Mouse (Mus musculus): Measurements from ENCODE around the gene Vezt. TPM values are rescaled to one million over a fixed set of nuclear protein-coding genes. Genes with fewer than 3 reads are reported as not detected.

Gene Vezt
- total RNA-seq, 1 experiment from 2014 or later = 20.1 TPM

DNA sequence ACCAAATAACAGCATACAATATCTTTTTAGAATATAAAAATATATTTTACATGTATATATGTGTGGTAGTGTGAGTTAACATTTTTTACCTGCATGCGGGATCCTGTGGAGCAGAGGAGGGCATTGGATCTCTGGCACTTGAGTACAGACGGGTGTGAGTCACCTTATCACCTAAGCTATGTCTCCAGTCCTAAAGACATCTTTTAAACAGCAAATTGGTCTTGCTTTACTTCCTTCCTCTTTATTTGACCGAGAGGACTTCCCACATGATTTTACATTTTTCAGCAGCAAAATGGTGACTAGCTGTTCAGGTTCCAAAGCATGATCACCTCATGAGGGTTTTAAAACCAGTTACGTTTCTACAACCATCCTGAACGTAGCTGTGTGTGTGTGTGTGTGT is 124.3 kb downstream of the Vezt start:
- DNase-seq = no peak

DNA sequence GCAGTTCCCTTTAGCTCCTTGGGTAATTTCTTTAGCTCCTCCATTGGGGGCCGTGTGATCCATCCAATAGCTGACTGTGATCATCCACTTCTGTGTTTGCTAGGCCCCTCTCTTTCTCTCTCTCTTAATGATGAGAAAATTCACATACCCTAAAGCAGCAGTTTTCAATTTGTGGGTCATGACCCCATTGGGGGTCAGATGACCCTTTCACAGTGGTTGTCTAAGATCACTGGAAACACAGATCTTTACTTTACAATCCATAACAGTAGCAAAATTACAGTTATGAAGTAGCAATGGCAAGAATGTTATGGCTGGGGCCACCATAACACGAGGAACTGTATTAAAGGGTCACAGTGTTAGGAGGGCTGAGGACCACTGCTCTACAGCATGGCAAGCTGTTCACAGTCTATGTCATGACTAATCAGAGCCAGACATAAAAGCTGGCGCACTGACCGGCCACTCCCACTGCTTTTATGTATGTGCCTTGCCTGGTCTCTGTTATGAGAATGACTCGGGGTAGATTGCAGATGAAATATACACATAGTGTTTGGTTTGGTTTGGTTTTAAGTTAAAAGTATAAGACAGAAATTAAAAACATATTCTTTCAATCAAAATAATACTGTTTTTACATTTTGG is 125.7 kb downstream of the Vezt start:
- no peak for DNase-seq

DNA sequence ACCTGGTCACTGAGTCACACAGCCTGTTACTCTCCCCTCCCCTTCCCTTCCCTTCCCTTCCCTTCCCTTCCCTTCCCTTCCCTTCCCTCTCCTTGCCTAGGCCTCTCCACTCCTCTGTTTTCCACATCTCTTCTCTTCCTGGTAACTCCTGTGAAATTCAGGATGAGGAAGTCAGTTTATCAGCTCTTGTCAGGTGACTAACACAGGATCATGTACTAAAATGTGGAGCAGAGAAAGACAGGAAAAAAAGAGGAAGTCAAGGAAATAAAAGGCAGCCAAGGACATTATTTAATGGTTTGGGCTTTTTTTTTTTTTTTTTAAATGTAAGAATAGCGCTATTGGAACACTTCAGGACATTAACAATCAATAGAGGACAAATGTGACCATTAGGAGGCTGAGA is 126.6 kb downstream of the Vezt start:
- DNase-seq = no peak

GRCm38 (mm10) chr10:93908540-93908939 is 127.1 kb downstream of the Vezt start:
- DNase-seq = no peak

DNA sequence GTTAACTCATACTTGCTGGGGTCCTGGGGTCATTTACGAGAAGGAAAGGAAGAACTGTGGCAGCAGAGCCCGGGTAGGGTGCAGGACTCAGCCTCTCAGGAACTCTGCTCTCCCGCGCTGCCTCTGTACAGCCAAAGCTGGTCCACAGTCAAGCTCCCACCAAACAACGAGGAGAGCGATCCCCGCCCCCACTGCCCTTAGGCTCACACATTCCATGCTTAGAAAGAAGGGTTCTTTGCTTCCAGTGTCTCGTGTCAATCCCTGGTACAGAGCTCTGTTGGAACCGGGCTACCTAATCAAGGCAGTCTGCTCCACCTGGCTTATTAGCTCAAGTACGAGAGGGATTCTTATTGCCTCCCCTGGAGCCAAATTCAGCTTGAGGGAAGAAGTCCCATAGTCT is 128.2 kb downstream of the Vezt start:
- no peak for DNase-seq

GRCm38 (mm10) chr10:93899907-93900306 is 135.7 kb downstream of the Vezt start:
- DNase-seq = no peak

DNA sequence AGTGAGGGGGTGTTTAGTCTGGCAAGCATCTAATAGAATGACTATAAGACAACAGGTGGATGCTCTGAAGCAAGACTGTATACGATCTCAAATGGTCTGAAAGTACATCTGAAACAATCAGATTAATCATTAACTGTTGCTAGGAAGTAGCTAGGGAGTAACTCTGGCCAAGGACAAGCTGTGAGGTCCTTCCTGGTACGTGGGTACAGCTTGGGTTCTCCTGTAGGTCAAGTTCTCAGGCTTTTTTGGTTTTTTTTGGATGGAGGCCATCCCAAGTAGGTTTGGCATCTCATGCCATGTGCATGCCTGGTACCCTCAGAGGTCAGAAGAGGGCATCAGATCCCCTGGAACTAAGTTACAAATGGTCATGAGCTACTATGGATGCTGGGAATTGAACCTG is 136.3 kb downstream of the Vezt start:
- DNase-seq = no peak

DNA sequence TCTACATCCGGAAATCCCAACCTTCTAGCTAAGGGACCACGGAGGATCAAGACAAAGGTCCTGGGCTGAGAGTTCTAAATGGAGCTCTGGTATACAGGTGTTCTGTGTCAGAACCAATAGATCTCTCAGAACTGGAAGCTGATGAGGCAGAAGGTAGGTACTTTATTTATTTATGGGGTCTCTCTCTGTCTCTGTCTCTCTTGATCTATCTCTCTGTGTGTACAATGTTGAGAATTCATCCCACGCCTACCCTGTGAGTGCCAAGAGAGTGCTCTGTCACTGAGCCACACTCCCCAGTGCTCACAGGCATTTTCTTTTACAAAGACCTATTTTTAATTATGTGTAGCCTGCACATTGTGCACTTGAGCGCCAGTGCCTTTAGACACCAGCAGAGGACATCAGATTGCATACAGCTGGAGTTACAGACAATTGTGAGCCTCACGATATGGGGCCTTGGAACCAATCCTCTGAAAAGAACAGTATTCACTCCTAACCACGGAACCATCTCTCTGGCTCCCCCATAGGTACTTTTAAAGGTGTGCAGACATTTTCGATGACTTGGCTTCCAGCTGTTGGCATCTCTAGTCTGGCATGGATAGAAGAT is 138.5 kb downstream of the Vezt start, which contains the start of gene Metap2:
Gene Metap2 (minus strand): TSS at position 51 of the 604 bp plus-strand sequence.
- DNase-seq = no peak

GRCm38 (mm10) chr10:93892551-93892950 is 143.1 kb downstream of the Vezt start:
- no peak for DNase-seq

- no peak for DNase-seq
Observed at GRCm38 (mm10) chr10:93891031-93891430, 144.6 kb downstream of the Vezt start.

DNA sequence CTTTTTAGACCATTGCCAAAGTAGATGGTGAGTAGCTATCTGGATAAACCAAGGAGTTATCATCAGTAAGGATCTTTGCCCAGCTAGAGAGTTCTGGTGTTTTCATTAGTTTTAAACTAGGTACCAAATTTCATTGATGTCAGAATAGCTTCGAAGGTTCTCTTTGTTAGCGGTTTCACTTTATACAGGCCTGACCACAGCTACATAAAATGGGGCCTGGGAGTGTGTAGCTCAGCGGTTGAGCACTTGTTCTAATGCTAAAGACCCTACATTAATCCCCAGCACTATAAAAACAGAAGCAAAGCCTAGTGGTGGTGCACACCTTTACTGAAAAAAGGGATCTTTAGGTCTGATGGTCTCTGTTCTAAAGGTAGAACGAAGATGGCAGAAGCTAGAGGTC is 145.1 kb downstream of the Vezt start:
- no peak for DNase-seq

GRCm38 (mm10) chr10:93889976-93890375 is 145.6 kb downstream of the Vezt start:
- DNase-seq = no peak

- DNase-seq = peak; percentile 96
Observed at GRCm38 (mm10) chr10:93889579-93889950, 146.1 kb downstream of the Vezt start.

Small RNAs within 50 kb of the gene (microRNA-seq; reads per million reads assigned to microRNA genes)
- 45.3 to 49.1 reads per million in 2 experiments for gene Mir331

Other genes starting within 250 kb of the Vezt start
- gene Usp44, start 204.3 kb downstream of the Vezt start, total RNA-seq (2021) = not detected in 2 replicates
- gene Metap2, start 138.7 kb downstream of the Vezt start, total RNA-seq (2021) = 239 and 243 TPM in 2 replicates
- 8.2 and 9.2 TPM in 2 replicates for gene Fgd6, start 184 bp upstream of the Vezt start, total RNA-seq (2021)
- gene Nr2c1, start 112.2 kb upstream of the Vezt start, total RNA-seq (2021) = 13.2 and 14.0 TPM in 2 replicates
- 479 and 503 TPM in 2 replicates for gene Ndufa12, start 162.9 kb upstream of the Vezt start, total RNA-seq (2021)

All from adrenal gland, postnatal 14 days (tissue).